Mouse (Mus musculus) regulatory T cell (primary cell): ENCODE results near the gene Prcc.

ENCODE experiments used
- in situ Hi-C: fragments of 300-600 bp; cut with MboI, MseI; formaldehyde crosslinking; loops from one replicate; pipeline ENCODE4 v1.15.1; 2025; ENCODE audit warnings: high pct_unique_total_duplicates

Gene Prcc

GRCm38 (mm10) chr3:87885281-87886003 lies at the start of gene Prcc:
Gene Prcc (minus strand): TSS chr3:87885608.
- in situ Hi-C loops: no loop called here

- in situ Hi-C loops: no loop called here
These were observed 49.8 kb upstream of the Prcc start for GRCm38 (mm10) chr3:87935201-87935600.

GRCm38 (mm10) chr3:87934501-87934900 lies 49.1 kb upstream of the Prcc start:
- in situ Hi-C loops: no loop called here

- in situ Hi-C loops: no loop called here
These were observed 48.6 kb upstream of the Prcc start for GRCm38 (mm10) chr3:87934026-87934425.

- in situ Hi-C loops: no loop called here
These were observed 44.8 kb upstream of the Prcc start, which contains the start of the genes Isg20l2 and Rrnad1 for GRCm38 (mm10) chr3:87930078-87930795. Gene Isg20l2 (plus strand): TSS chr3:87930314. Gene Rrnad1 (minus strand): TSS chr3:87930717.

- in situ Hi-C loops: no loop called here
These were observed 44.1 kb upstream of the Prcc start for GRCm38 (mm10) chr3:87929341-87930077.

GRCm38 (mm10) chr3:87927452-87927851 lies 42.0 kb upstream of the Prcc start:
- in situ Hi-C loops: no loop called here

GRCm38 (mm10) chr3:87924996-87925395 lies 39.6 kb upstream of the Prcc start:
- in situ Hi-C loops: no loop called here

- in situ Hi-C loops: no loop called here
These were observed 35.0 kb upstream of the Prcc start for GRCm38 (mm10) chr3:87920270-87920943.

GRCm38 (mm10) chr3:87919336-87920108 lies 34.1 kb upstream of the Prcc start, which contains the start of gene Mrpl24:
Gene Mrpl24 (plus strand): TSS chr3:87919506.
- in situ Hi-C loops: no loop called here

- in situ Hi-C loops: no loop called here
These were observed 33.1 kb upstream of the Prcc start for GRCm38 (mm10) chr3:87918551-87918950.

GRCm38 (mm10) chr3:87916990-87917389 lies 31.6 kb upstream of the Prcc start:
- in situ Hi-C loops: no loop called here

GRCm38 (mm10) chr3:87913891-87914290 lies 28.5 kb upstream of the Prcc start:
- in situ Hi-C loops: no loop called here

- in situ Hi-C loops: no loop called here
These were observed 28.1 kb upstream of the Prcc start for GRCm38 (mm10) chr3:87913491-87913890.

- in situ Hi-C loops: no loop called here
These were observed 25.2 kb upstream of the Prcc start for GRCm38 (mm10) chr3:87910573-87911141.

GRCm38 (mm10) chr3:87909874-87910273 lies 24.5 kb upstream of the Prcc start:
- in situ Hi-C loops: no loop called here

- in situ Hi-C loops: no loop called here
These were observed 24.0 kb upstream of the Prcc start for GRCm38 (mm10) chr3:87909381-87909780.

GRCm38 (mm10) chr3:87907906-87908305 lies 22.5 kb upstream of the Prcc start:
- in situ Hi-C loops: no loop called here

GRCm38 (mm10) chr3:87906981-87907857 lies 21.8 kb upstream of the Prcc start:
- in situ Hi-C loops: no loop called here

- in situ Hi-C loops: no loop called here
These were observed 21.2 kb upstream of the Prcc start for GRCm38 (mm10) chr3:87906601-87906980.
